Mouse (Mus musculus) stomach, postnatal 0 days (tissue): ENCODE data around the gene Ube2ql1.

ENCODE experiments used
- CTCF ChIP-seq: IDR thresholded peaks from 2 replicates; pipeline ENCODE4 v1.5.1; 2016; ENCODE audit warnings: antibody characterized with exemption, low read depth, mild to moderate bottlenecking, moderate library complexity
- EP300 ChIP-seq: optimal IDR thresholded peaks from 2 replicates; pipeline ENCODE3; 2016; ENCODE audit warnings: antibody characterized with exemption

- TF ChIP-seq CTCF = no peak
- no peak for TF ChIP-seq EP300
Observed at GRCm38 (mm10) chr13:69758979-69759378, 19.3 kb upstream of the Ube2ql1 start.
